Mouse (Mus musculus): ENCODE results near the gene Olfr786.

The Olfr786 gene

DNA sequence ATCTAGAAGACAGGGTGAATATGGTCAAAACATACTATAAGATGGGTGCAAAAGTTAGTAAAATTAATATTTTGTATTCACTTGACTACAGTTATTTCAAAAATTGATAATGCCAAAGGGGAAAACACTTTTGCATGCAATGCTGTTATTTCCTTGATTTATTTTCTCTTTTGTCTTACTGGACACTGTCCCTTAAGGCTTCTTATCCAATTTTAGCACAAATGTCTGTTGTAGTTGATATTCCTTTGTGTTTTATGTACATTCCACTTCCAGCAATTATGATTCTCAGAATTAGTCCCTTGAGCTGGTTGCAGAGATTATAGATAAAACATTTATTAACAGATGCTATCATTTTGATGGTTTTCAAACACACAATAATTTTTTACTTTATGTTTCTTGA lies at the start of gene Olfr786:
Olfr786 (plus strand) TSS at position 301 of the 400 bp plus-strand sequence.
- no peak for DNase-seq (ENCODE audit: low spot score)

DNA sequence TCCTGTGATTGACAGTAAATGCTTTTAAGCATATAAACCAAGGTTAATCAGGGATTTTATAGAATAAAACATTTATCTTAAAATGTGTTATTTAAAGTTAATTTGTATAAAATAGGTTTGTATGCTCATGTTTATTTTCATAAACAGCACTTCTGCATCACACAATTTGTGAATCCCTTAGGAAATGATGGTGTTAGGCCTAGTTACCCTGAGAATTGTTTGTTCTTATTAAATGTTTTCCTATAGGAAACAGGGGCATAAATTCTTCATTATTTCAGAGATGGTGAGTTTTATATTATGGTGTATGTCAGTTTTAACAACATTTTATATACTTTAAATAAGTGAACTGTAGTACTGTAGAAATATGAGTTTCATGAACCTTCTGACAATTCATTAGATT lies 43.3 kb upstream of the Olfr786 start, which contains the start of gene Olfr784:
Olfr784 (plus strand) TSS at position 301 of the 400 bp plus-strand sequence.
- no peak for DNase-seq (ENCODE audit: low spot score)

DNA sequence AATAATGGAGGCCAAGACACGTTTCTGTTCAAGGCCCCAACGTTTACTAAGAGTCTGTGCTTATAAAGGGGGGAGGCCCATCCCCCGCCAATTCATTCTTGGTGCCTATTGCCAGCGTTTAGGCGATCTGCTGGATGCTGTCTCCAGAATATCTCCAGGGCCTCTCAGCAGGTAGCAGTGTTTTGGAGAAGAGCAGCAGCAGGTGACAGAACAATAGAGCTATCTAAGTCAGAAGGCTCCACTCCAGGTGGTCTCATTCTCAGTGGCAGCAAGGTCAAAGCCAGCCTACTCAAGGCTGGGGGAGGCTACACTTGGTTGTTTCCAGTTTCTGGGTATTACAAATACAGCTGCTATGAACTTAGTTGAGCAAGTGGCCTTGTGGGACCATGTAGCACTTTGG lies 26.2 kb upstream of the Olfr786 start:
- no peak for DNase-seq (ENCODE audit: low spot score)

DNA sequence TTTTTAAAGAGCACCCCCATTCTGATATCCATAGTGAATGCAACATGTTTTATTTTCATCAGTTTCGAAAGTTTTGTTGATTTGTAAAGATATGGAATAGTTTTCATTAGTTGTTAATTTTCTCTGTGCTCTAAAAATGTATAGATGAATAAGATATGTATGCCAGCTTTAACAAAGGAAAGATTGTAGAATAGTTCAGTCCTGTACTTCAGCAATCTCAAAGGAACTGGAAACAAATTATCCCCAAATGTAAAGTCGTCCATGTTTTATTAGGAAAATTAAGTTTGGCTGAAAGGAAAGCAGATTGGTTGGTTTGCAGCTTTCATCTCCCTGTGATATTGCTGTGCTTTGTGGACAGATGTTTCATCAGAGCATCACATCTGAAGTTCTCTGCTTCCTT lies 22.0 kb upstream of the Olfr786 start, which contains the start of gene Olfr785:
Olfr785 (plus strand) TSS at position 301 of the 400 bp plus-strand sequence.
- no peak for DNase-seq (ENCODE audit: low spot score)

DNA sequence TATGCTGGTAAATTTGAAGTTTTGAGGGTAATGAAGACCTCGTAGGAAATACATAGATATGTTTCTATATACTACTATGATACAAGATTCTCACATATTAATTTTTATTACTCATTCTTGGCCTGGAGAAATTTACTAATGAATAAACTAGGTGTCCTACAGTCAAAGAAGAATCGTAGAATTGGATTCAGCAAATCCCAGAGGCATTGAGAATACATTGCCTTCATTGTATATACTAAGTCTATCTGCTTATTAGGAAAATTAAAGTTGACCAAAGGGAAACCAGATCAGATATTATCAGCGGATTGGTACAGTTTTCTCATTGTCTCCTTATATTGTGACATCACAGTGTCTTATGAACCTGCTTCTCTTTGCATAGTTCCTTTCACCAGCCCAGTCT lies 34.5 kb downstream of the Olfr786 start, which contains the start of gene Olfr787:
Olfr787 (plus strand) TSS at position 301 of the 400 bp plus-strand sequence.
- no peak for DNase-seq (ENCODE audit: low spot score)

DNA sequence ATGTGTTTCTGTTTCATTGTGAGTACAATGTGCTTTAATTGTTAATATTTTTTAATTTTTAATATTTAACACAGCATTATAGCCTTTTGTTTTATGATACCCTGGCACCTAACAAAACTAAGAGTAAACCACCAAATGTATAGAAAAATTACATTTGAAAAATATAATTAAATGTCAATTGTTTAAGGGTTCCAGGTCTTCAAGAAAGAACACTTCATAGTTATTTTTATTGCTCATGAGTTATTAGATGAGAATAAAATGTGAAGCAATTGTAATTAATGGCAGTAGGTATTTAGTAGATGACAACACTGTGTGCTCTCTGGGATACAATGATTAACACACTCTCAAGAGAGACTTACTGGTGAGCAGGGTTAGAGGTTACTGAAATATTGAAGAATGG lies 43.6 kb downstream of the Olfr786 start, which contains the start of gene Olfr788:
Olfr788 (plus strand) TSS at position 301 of the 400 bp plus-strand sequence.
- DNase-seq (ENCODE audit: low spot score): no peak

DNA sequence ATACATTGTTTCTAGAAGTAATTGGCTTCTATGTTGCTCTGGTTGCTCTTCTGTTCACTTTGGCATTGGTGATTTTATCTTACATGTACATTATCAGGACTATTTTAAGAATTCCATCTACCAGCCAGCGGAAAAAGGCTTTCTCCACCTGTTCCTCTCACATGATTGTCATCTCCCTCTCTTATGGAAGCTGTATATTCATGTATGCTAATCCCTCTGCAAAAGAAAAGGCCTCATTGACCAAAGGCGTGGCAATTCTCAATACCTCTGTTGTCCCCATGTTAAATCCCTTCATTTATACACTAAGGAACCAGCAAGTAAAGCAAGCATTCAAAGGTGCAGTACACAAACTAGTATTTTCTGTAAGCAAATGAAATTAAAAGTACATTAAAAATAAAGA lies 46.1 kb downstream of the Olfr786 start:
- DNase-seq (ENCODE audit: low spot score): no peak

DNA sequence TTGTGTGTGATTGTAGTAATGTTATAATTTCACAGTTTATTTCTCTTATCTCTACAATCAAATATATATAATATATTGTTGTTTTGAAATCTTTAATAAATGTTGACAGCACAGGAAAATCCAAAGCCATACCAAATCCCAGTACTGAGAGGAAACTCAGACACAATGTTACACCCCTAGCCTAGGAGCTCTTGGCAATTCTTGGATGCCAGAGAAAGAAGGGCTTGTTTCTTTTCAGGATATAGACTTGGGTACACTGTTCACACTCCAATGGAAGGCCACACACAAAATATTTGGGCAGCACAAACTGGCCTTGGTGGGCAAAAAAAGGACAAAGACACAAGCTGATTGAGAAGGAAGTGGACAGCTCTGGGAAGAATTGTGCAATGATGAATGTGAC lies 46.6 kb downstream of the Olfr786 start:
- DNase-seq (ENCODE audit: low spot score): no peak

DNA sequence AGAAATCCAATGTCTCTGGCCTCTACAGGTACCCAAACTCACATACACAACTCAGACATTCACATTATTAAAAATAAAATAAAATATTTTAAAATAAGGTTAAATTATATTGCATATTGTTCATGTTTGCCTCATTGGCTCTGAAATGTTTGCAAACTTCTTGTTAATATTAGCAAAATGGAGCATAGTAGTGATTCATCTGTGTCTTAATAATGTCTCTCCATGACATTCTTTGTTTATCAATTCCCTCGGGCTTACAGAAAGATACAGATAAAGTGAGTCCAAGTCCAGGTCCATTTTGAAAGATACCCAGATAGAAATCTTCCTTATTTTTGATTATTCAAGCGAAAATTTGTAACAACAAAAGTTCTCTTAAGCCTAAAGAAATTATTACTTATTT lies 57.3 kb downstream of the Olfr786 start, which contains the start of gene Olfr789:
Olfr789 (plus strand) TSS at position 301 of the 400 bp plus-strand sequence.
- DNase-seq (ENCODE audit: low spot score): no peak

Measured in layer of hippocampus, adult 9-10 months (tissue).